Mouse (Mus musculus): ENCODE results near the gene Slit3. TPM values are rescaled to one million over a fixed set of nuclear protein-coding genes. Genes with fewer than 3 reads are reported as not detected.

Gene Slit3
- under 1 TPM; 0.37 to 0.69 TPM for total RNA-seq (2023)

GRCm38 (mm10) chr11:35120894-35121610, at the start of gene Slit3:
Gene Slit3 (plus strand): TSS chr11:35121224.

Data from neutrophil, adult 59 days (primary cell).